Mouse (Mus musculus) midbrain, postnatal 0 days (tissue): ENCODE measurements around the gene Pam16. TPM values are rescaled to one million over a fixed set of nuclear protein-coding genes. Genes with fewer than 3 reads are reported as not detected.

Experiments
- ATAC-seq: fragments of 200-750 bp; cut with Nextera tagmentation; 2 replicates; pipeline ENCODE4 v1.8.0; 2017; ENCODE audit warnings: moderate number of reproducible peaks, mild to moderate bottlenecking, moderate TSS enrichment, moderate library complexity; ENCODE audit not compliant: low FRiP score
- DNase-seq: peaks from one replicate; pipeline ENCODE4 v3.0.0-alpha.2; 2015; ENCODE audit warnings: low spot score
- H3K27ac ChIP-seq: fragments of 300-500 bp; sonication (generic); 2 replicates; pipeline ENCODE4 v1.5.1; 2014; ENCODE audit warnings: low read depth, mild to moderate bottlenecking, low read length, mixed read lengths
- H3K27me3 ChIP-seq: fragments of 300-500 bp; sonication (generic); 2 replicates; pipeline ENCODE4 v1.6.1; 2014; ENCODE audit warnings: low read length, control low read depth, mixed read lengths; ENCODE audit not compliant: insufficient read depth
- H3K36me3 ChIP-seq: fragments of 300-500 bp; sonication (generic); 2 replicates; pipeline ENCODE4 v1.6.1; 2014; ENCODE audit warnings: low read length, control low read depth, mixed read lengths; ENCODE audit not compliant: insufficient read depth
- H3K4me1 ChIP-seq: fragments of 300-500 bp; sonication (generic); 2 replicates; pipeline ENCODE4 v1.6.1; 2014; ENCODE audit warnings: mild to moderate bottlenecking, control low read depth, antibody characterized with exemption, low read length, mixed read lengths; ENCODE audit not compliant: insufficient read depth
- H3K4me2 ChIP-seq: fragments of 300-500 bp; sonication (generic); 2 replicates; pipeline ENCODE4 v1.6.1; 2014; ENCODE audit warnings: low read depth, mild to moderate bottlenecking, low read length, mixed read lengths; ENCODE audit not compliant: poor library complexity, severe bottlenecking
- H3K4me3 ChIP-seq: fragments of 300-500 bp; sonication (generic); 2 replicates; pipeline ENCODE4 v1.5.1; 2014; ENCODE audit warnings: low read depth, mild to moderate bottlenecking, low read length, moderate library complexity
- H3K9ac ChIP-seq: fragments of 300-500 bp; sonication (generic); replicated peaks from 2 replicates; pipeline ENCODE4 v1.6.1; 2014; ENCODE audit warnings: mild to moderate bottlenecking, low read length, moderate library complexity, mixed read lengths; ENCODE audit not compliant: poor library complexity, severe bottlenecking
- H3K9me3 ChIP-seq: fragments of 300-500 bp; sonication (generic); 2 replicates; pipeline ENCODE4 v1.6.1; 2016; ENCODE audit warnings: low read length, control low read depth
- CTCF ChIP-seq: IDR thresholded peaks from 2 replicates; pipeline ENCODE4 v1.5.1; 2016; ENCODE audit warnings: antibody characterized with exemption, mild to moderate bottlenecking
- WGBS: fragments of 180-500 bp; shearing (Covaris S2); extraction: QIAGEN DNeasy Blood & Tissue Kit; methylation state at CpG from one replicate; pipeline ENCODE4 v1.1.7; 2014; 5-methylcytosine and 5-hydroxymethylcytosine counted together
- polyA plus RNA-seq: library from polyadenylated mRNA; unstranded; fragments of >200 nt; fragmentation: Nextera tagmentation; extraction: Ambion mirVana; gene quantifications from 2 replicates; pipeline ENCODE4 v1.2.1, GENCODE M21; 2015
- total RNA-seq: library from RNA; depleted of rRNA; stranded (reverse); fragments of >200 nt; gene quantifications from 2 replicates; pipeline ENCODE4 v1.2.3, GENCODE M21; 2014

Pam16 gene
- total and polyA plus RNA-seq, 2 experiments from 2014 or later: 31.7 to 134 TPM

DNA sequence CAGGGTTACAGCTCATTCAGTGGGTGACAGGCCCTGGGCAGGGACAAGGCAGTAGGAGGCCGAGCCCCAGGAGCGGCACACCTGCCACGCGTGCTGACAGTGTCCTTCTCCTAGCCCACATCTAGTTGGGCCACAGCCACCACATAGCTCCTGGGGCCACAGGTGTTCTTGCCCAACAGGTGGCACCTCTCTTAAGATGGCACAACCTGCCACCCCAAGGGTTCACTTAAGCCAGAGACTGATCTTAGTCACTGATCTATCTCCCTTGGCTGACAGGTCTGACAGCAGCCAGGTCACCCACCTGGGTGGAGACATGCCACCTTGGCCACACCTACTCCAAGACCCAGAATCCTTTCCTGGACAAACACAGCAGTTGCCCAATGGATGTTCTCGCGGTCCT is 18.1 kb upstream of the Pam16 start:
- 88% methylated on average over 6 of the region's 6 CpGs for WGBS
- Histone ChIP-seq H3K4me2 (no peak overlapping the region), H3K4me1 (0 out of 2 replicates have a peak, but pooled peaks cover 9% of the 10 kb centered on the region), H3K9ac (no peak overlapping the region), H3K4me3 (no peak overlapping the region), H3K36me3 (peaks cover 4% of the 10 kb centered on the region; the same call in 1 of the 2 replicates), H3K27ac (no peak overlapping the region), H3K9me3 (no peaks in the 10 kb centered on the region), H3K27me3 (no peaks in the 10 kb centered on the region; the same call in 1 of the 2 replicates)
- DNase-seq: no peak
- TF ChIP-seq CTCF: no peak
- no peak for ATAC-seq

DNA sequence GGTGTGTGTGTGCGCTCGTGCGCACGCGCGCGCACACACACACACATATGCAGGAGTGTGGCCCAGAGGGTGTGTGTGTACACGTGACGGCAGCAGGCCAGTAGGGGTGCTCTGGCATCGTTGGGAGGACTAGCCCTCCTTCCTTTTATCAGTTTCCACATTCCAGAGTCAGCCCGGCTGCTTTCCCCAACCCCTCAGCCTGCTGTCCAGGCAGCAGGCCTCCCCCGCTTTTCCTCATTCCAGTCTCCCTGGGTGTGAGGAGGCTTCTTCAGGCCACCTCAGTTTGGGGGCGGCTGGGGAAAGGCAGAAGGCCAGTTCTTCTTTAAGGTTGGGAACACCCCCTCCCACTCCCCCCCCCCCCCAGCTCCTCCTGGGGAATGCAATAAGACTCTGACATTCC is 17.4 kb upstream of the Pam16 start:
- 0 out of 2 replicates have a peak overlapping the region, but pooled peaks have one; percentile 9 for H3K4me2 ChIP-seq
- no peak overlapping the region for H3K4me3 ChIP-seq
- 45% methylated on average over 13 of the region's 13 CpGs for WGBS
- ATAC-seq (no peak), DNase-seq (no peak)
- 0 out of 2 replicates have a peak, but pooled peaks cover 9% of the 10 kb centered on the region for H3K4me1 ChIP-seq
- peaks cover 4% of the 10 kb centered on the region; the same call in 1 of the 2 replicates for H3K36me3 ChIP-seq
- no peak overlapping the region for H3K9ac ChIP-seq
- no peaks in the 10 kb centered on the region for H3K9me3 ChIP-seq
- no peaks in the 10 kb centered on the region; the same call in 1 of the 2 replicates for H3K27me3 ChIP-seq
- no peak for TF ChIP-seq CTCF
- no peak overlapping the region for H3K27ac ChIP-seq

DNA sequence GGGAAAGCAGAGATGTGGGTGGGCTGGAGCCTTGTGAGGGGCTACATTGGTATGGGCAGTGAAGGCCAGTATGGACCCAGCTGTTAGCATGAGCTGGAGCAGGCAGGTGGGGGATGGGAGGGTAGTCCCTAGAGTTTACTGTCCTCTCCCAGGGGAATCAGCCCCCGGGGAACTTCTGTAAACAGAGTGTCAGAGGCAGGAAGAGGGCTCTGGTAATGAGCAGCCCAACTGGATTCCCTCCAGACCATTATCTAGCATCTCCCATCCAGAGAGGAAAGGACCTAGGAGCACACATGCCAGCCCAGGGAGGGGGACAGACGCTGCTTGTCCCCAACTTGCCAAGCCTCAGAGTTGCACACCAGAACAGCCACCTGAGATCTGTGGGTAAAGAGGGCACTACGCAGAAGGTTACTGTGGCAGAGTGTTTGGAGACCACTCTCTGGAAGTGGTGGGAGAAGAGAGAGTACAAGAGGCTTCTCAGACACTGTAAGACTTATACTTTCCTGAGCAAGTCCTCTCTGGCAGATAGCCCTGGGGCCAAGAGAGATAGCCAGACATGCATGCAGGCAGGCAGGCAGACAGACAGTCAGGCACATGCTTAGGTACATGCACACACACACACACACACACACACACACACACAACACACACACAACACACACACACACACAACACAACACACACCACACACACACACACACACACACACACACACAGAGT is 16.5 kb upstream of the Pam16 start:
- Histone ChIP-seq H3K27ac (no peak overlapping the region), H3K4me3 (peak overlapping the region; percentile 37; the same call in 1 of the 2 replicates), H3K9me3 (no peaks in the 10 kb centered on the region), H3K9ac (no peak overlapping the region), H3K36me3 (peaks cover 4% of the 10 kb centered on the region; the same call in 1 of the 2 replicates), H3K27me3 (no peaks in the 10 kb centered on the region; the same call in 1 of the 2 replicates), H3K4me1 (0 out of 2 replicates have a peak, but pooled peaks cover 9% of the 10 kb centered on the region), H3K4me2 (peak overlapping the region; percentile 55)
- no peak for DNase-seq
- 63% methylated on average over 3 of the region's 3 CpGs for WGBS
- TF ChIP-seq CTCF: no peak
- ATAC-seq: no peak; the same call in 1 of the 2 replicates

- Histone ChIP-seq H3K36me3 (peaks cover 4% of the 10 kb centered on the region; the same call in 1 of the 2 replicates), H3K9ac (peak overlapping the region; percentile 55), H3K4me1 (0 out of 2 replicates have a peak, but pooled peaks cover 9% of the 10 kb centered on the region), H3K4me3 (peak overlapping the region; percentile 37), H3K4me2 (peak overlapping the region; percentile 55), H3K27me3 (no peaks in the 10 kb centered on the region; the same call in 1 of the 2 replicates), H3K27ac (0 out of 2 replicates have a peak overlapping the region, but pooled peaks have one; percentile 12), H3K9me3 (no peaks in the 10 kb centered on the region)
- TF ChIP-seq CTCF: no peak
- ATAC-seq (0 out of 2 replicates have a peak, but pooled peaks have one; percentile 1), DNase-seq (peak; percentile 35)
- WGBS: 14% methylated on average over 17 of the region's 17 CpGs
Measured at GRCm38 (mm10) chr16:4640267-4641005, 15.6 kb upstream of the Pam16 start.

- Histone ChIP-seq H3K9me3 (no peaks in the 10 kb centered on the region), H3K27me3 (no peaks in the 10 kb centered on the region; the same call in 1 of the 2 replicates), H3K4me1 (0 out of 2 replicates have a peak, but pooled peaks cover 9% of the 10 kb centered on the region), H3K4me2 (peak within 1 kb of the TSS; percentile 55), H3K4me3 (peak within 1 kb of the TSS; percentile 37), H3K27ac (0 out of 2 replicates have a peak within 1 kb of the TSS, but pooled peaks have one; percentile 12), H3K9ac (peak within 1 kb of the TSS; percentile 55), H3K36me3 (peaks cover 6% of the 10 kb centered on the region)
- WGBS: 3% methylated on average over 22 of the region's 22 CpGs
- peak; percentile 80 for ATAC-seq
- TF ChIP-seq CTCF: no peak
- peak; percentile 84 for DNase-seq
Measured at GRCm38 (mm10) chr16:4639831-4640237, 15.0 kb upstream of the Pam16 start, which contains the start of the genes Vasn and Dnaja3. TSS of gene Vasn (plus strand) at chr16:4639941. TSS of gene Dnaja3 (plus strand) at chr16:4639989.
